Mouse (Mus musculus) hindlimb bud, embryonic 11.5 days (tissue): ENCODE data around the gene Med11.
"Not testable (repeated sequence)": the region's sequence is repeated elsewhere in the genome, so short reads cannot be mapped to it uniquely, and the experiment has no call there.

ENCODE experiments used
- DNase-seq: peaks from one replicate; pipeline ENCODE4 v3.0.0-alpha.2; 2012; ENCODE audit warnings: low read depth, low spot score; ENCODE audit errors: extremely low spot score

Gene Med11

GRCm38 (mm10) chr11:70446756-70447155, 5.0 kb upstream of the Med11 start:
- DNase-seq = no peak

- no peak for DNase-seq
Measured at GRCm38 (mm10) chr11:70447373-70447772, 4.3 kb upstream of the Med11 start.

- no peak for DNase-seq
Measured at GRCm38 (mm10) chr11:70450926-70451325, 793 bp upstream of the Med11 start.

- no peak for DNase-seq
Measured at GRCm38 (mm10) chr11:70453261-70454044, 1.7 kb downstream of the Med11 start.

- no peak for DNase-seq
Measured at GRCm38 (mm10) chr11:70458688-70459600, 7.2 kb downstream of the Med11 start, which contains the start of gene Zmynd15. Zmynd15 (plus strand) TSS chr11:70459433.

- no peak for DNase-seq
Measured at GRCm38 (mm10) chr11:70459601-70460101, 7.9 kb downstream of the Med11 start, which contains the start of gene Cxcl16. Cxcl16 (minus strand) TSS chr11:70459984.

GRCm38 (mm10) chr11:70463970-70464369, 12.3 kb downstream of the Med11 start:
- no peak for DNase-seq

- DNase-seq = no peak
Measured at GRCm38 (mm10) chr11:70465211-70465610, 13.5 kb downstream of the Med11 start.

- no peak for DNase-seq
Measured at GRCm38 (mm10) chr11:70465824-70466223, 14.1 kb downstream of the Med11 start.

GRCm38 (mm10) chr11:70467902-70468619, 16.3 kb downstream of the Med11 start:
- DNase-seq = no peak

- no peak for DNase-seq
Measured at GRCm38 (mm10) chr11:70469764-70470163, 18.0 kb downstream of the Med11 start.

GRCm38 (mm10) chr11:70472716-70473115, 21.0 kb downstream of the Med11 start:
- DNase-seq = no peak

GRCm38 (mm10) chr11:70473291-70473690, 21.6 kb downstream of the Med11 start:
- not testable (repeated sequence) for DNase-seq

- no peak for DNase-seq
Measured at GRCm38 (mm10) chr11:70474872-70475534, 23.3 kb downstream of the Med11 start.

GRCm38 (mm10) chr11:70485498-70485897, 33.8 kb downstream of the Med11 start:
- no peak for DNase-seq

- DNase-seq = no peak
Measured at GRCm38 (mm10) chr11:70487816-70488215, 36.1 kb downstream of the Med11 start.

GRCm38 (mm10) chr11:70489138-70489537, 37.4 kb downstream of the Med11 start:
- no peak for DNase-seq

- no peak for DNase-seq
Measured at GRCm38 (mm10) chr11:70489684-70490083, 38.0 kb downstream of the Med11 start.

GRCm38 (mm10) chr11:70499566-70500475, 48.1 kb downstream of the Med11 start:
- DNase-seq = no peak
